Mouse (Mus musculus) kidney, adult 8-10 months (tissue): ENCODE results near the gene Hcrtr1.
A peak's percentile ranks its signal among the peaks of the same experiment; 100 is the strongest.

ENCODE experiments used
- DNase-seq, 2 experiments: peaks; one replicate each; pipeline ENCODE4 v3.0.0; 2022

The Hcrtr1 gene

GRCm38 (mm10) chr4:130139214-130139492 lies at the start of gene Hcrtr1:
Gene Hcrtr1 (minus strand): TSS chr4:130139359.
- DNase-seq, result no peak

- DNase-seq, result peak; percentile 78 to 85
These were observed 49.7 kb upstream of the Hcrtr1 start for GRCm38 (mm10) chr4:130188806-130189297.

- DNase-seq, result no peak
These were observed 47.7 kb upstream of the Hcrtr1 start for GRCm38 (mm10) chr4:130186891-130187290.

GRCm38 (mm10) chr4:130186450-130186849 lies 47.3 kb upstream of the Hcrtr1 start:
- DNase-seq, result no peak

- no peak for DNase-seq
These were observed 44.7 kb upstream of the Hcrtr1 start for GRCm38 (mm10) chr4:130183879-130184278.

- no peak for DNase-seq
These were observed 43.9 kb upstream of the Hcrtr1 start for GRCm38 (mm10) chr4:130183023-130183422.

GRCm38 (mm10) chr4:130181886-130182285 lies 42.7 kb upstream of the Hcrtr1 start:
- peak in 1 of 2 experiments; percentile 45 for DNase-seq

GRCm38 (mm10) chr4:130180909-130181602 lies 41.9 kb upstream of the Hcrtr1 start:
- DNase-seq, result no peak

- DNase-seq, result no peak
These were observed 40.7 kb upstream of the Hcrtr1 start for GRCm38 (mm10) chr4:130179876-130180275.

GRCm38 (mm10) chr4:130177536-130177935 lies 38.4 kb upstream of the Hcrtr1 start:
- DNase-seq, result peak; percentile 23 to 41

GRCm38 (mm10) chr4:130177087-130177486 lies 37.9 kb upstream of the Hcrtr1 start:
- peak; percentile 54 to 65 for DNase-seq

- DNase-seq, result no peak
These were observed 37.1 kb upstream of the Hcrtr1 start for GRCm38 (mm10) chr4:130176156-130176720.

- DNase-seq, result peak; percentile 55 to 62
These were observed 36.0 kb upstream of the Hcrtr1 start, which contains the start of gene Tinagl1 for GRCm38 (mm10) chr4:130175072-130175711. Gene Tinagl1 (minus strand): TSS chr4:130175122.

- DNase-seq, result peak; percentile 84 to 87
These were observed 35.3 kb upstream of the Hcrtr1 start for GRCm38 (mm10) chr4:130174335-130175031.

GRCm38 (mm10) chr4:130173911-130174311 lies 34.8 kb upstream of the Hcrtr1 start:
- peak; percentile 39 for DNase-seq

GRCm38 (mm10) chr4:130173060-130173822 lies 34.1 kb upstream of the Hcrtr1 start:
- peak; percentile 40 to 41 for DNase-seq

GRCm38 (mm10) chr4:130171951-130172765 lies 33.0 kb upstream of the Hcrtr1 start:
- peak; percentile 94 for DNase-seq

GRCm38 (mm10) chr4:130170362-130170761 lies 31.2 kb upstream of the Hcrtr1 start:
- DNase-seq, result no peak

- DNase-seq, result peak; percentile 69 to 76
These were observed 30.3 kb upstream of the Hcrtr1 start for GRCm38 (mm10) chr4:130169411-130169971.

- DNase-seq, result peak; percentile 94 to 95
These were observed 29.4 kb upstream of the Hcrtr1 start for GRCm38 (mm10) chr4:130168280-130169183.
